Comparison of ENCODE assay signal across 1 mouse cellular context in the genomic region with DNA sequence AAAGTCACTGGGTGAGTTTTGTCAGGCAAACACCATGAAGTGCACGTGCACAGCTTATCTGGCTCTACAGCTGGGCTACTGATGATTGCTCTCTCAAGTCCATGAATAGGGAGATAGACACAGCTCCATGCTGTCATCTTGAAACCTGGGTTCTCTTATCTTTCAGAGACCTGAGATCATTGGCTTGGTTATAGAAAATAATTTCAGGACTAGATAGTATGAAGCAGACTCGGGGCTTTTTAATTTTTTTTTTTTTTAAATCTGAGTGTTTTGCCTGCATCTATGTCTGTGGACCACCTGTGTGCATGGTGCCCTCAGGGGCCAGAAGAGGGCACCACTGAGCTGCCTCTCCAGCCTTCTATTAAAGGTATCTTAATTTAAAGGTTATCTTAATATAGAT.
TF ChIP-seq lines count a peak whose summit lies in the region.

No protein-coding gene starts in this region.

TF ChIP-seq in CH12.LX, 34 proteins besides CTCF, POLR2A, EP300 and RAD21 (continued from another document):
- TF ChIP-seq IRF4 (IDR thresholded peaks at IDR 0.05; ENCODE audit: low read depth, low read length): no peak
